Mouse (Mus musculus): Measurements from ENCODE around the gene Mkrn2.

DNA sequence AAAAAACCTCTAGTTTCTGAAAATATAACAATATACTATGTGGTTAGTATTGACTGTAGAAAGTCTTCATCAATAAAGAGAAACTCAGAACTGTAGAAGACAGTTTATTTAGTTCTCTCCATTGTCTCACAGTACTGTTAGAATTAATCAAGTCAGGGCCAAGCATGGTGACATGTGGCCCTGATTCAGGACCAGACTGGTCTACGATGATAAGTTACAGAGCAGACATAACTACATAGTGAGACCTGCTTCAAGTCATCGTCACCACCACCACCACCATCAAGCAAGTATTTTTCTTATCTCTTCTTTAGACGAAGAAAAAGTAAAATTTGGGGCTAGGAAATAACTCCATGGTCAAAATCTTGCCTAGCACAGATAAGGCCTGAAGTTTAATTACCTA is 62.6 kb downstream of the Mkrn2 start:
- TF ChIP-seq CTCF (IDR thresholded peaks at IDR 0.05; ENCODE audit: borderline replicate concordance, extremely low read depth, insufficient read depth, insufficient read length) = no peak
- no peak for TF ChIP-seq POLR2A (IDR thresholded peaks at IDR 0.05; ENCODE audit: borderline replicate concordance, extremely low read depth, insufficient read depth, insufficient read length, poor library complexity, severe bottlenecking)

Data from brain, embryonic 14.5 days (tissue).